Mouse (Mus musculus) G1E-ER4 (cell line): ENCODE data around the gene Creld2. TPM values are rescaled to one million over a fixed set of nuclear protein-coding genes. Genes with fewer than 3 reads are reported as not detected.

Source experiments
- GATA1 ChIP-seq: IDR thresholded peaks from one replicate; pipeline ENCODE4 v1.8.0; 2012; ENCODE audit warnings: low read length, inconsistent platforms
- polyA plus RNA-seq: library from polyadenylated mRNA; stranded (reverse); fragments of >175 nt; gene quantifications from 2 replicates; pipeline ENCODE4 v1.2.3, GENCODE M21; 2012

The Creld2 gene
- polyA plus RNA-seq: 15.2 and 20.0 TPM in 2 replicates

DNA sequence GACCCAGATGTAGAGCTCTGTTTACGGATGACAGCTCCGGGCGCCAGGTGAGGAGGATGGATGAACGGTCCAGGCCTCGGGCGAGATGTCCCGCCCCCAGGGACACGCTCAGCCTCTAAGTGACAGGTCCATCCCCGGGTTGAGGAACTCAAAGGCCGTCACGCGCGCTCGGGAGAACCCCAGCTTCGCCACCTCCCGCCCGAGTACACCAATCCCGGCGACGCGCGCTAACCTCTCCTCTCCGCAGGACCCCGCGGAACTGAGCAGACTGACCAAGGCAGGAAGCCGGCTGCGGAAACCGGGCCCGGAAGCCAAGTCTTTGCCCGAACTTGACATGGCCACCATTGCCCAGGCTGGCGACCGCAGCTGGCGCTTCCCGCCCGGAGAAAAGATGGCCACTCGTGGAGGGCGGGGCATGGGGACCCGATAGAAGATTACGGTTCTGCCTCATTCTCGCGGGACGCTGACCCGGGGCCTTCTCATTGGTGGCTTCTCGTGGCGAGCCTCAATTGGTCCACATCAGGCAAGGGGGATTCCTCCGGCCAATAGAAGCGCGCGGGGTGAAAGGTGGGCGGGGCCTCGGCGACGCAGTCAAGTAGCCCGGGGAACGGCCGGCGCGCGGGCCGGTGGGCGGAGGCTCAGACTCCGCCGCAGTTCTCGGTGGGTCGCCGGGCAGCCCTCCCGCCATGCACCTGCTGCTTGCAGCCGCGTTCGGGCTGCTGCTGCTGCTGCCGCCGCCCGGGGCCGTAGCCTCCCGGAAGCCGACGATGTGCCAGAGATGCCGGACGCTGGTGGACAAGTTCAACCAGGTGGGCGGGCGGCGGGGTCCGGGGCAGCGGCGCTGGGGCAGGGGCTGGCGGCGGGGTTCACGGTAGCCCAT, at the start of gene Creld2, which contains the start of gene Alg12:
Gene Creld2, plus strand, starts transcription at position 621 of the 880 bp plus-strand sequence.
Gene Alg12, minus strand, starts transcription at position 293 of the 880 bp plus-strand sequence.
- no peak for TF ChIP-seq GATA1

DNA sequence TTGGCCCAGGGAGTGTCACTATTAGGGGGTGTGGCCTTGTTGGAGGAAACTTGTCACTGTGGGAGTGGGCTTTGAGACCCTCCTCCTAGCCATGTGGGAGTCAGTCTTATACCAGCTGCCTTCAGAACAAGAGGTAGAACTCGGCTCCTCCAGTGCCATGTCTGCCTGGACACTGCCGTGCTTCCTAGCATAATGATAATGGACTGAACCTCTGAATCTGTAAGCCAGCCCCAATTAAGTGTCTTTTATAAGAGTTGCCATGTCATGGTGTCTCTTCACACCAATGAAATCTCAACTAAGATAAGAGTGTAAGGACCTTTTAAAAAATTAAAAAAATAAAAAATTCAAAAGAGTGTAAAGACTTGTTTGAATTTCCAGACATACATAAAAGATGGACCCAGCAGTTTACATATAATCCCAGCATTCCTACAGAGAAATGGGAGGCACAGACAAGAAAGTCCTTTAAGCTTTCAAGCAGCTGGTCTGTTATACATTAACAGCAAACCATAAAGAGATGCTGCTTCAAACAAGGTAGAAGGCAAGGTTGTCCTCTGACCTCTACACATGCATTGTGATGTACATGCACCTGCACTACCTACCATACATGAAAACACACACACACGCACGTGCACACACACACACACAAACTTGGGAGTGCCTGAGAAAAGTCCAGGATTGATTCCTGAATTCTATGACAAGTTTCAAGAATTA, 27.2 kb upstream of the Creld2 start:
- no peak for TF ChIP-seq GATA1

DNA sequence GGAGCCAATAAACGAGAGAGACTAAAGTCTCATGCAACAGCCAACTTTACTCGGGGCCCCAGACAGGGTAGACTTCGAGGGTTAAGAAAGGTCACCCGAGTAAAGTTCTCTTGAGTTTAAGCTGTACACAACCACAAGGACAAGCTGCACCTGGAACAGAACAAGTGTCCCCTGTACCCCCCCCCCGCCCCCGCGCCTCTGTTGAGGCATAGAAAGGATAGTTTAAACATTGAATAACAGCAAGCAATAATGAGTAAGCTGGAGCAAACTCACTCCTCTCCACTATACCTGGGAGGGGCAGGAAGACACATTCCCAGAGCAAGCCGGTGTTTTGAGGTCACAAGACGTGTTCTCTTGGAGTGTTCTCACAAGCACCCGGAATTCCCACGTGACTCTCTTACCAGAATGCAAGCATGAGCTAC, 19.5 kb upstream of the Creld2 start:
- no peak for TF ChIP-seq GATA1

DNA sequence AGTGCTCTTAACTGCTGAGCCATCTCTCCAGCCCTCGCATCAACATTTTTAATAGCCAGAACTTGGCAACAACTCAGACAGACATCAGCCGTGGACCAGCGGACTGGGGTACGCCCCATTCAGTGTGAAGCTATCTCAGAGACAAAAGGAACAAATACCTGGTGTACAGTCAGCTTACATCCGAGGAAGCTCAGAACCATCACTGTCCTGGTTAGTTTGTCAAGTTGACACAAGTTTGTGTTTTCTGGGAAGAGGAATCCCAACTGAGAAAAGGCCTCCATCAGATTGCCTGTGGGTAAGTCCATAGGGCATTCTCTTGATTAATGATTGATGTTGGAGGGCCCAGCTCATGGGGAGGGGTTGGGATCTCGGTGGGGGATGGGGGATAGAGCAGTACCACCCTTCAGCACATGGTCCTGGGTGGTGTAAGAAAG, 18.5 kb upstream of the Creld2 start:
- TF ChIP-seq GATA1: no peak

DNA sequence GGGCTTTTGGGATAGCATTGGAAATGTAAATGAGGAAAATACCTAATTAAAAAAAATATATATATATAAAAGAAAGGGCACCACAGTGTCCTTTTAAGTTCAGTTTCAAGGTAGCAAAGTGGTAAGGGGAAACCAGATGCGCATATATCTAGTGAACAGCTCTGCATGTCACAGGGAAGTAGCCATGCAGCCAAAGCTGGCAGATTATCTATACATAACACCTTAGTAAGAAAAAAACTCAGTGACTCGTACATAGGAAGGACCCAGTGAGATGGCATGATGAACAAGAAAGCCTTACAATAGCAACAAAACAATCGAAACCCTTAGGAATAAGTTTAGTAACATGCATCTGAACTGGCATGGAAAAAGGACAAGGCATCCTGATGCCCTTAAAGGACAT, 17.5 kb upstream of the Creld2 start:
- TF ChIP-seq GATA1: no peak

DNA sequence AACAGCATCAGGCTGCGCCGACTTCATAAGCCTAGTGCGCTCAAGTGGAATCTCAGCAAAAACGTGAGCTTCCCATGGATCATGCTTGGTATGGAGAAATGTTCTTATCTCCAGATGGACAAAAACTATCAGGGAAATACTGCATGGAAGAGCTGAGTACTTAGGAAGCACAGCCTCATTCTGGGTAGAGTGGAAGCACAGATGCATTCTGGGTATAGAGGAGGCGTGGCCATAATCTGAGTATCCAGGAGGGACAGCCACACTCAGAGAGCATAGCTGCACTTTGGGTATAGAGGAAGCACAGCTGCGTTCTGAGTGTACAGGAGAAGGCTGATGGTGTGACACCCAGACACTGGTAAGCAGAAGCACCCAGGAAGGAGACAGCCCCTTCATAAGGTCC, 17.1 kb upstream of the Creld2 start:
- no peak for TF ChIP-seq GATA1

DNA sequence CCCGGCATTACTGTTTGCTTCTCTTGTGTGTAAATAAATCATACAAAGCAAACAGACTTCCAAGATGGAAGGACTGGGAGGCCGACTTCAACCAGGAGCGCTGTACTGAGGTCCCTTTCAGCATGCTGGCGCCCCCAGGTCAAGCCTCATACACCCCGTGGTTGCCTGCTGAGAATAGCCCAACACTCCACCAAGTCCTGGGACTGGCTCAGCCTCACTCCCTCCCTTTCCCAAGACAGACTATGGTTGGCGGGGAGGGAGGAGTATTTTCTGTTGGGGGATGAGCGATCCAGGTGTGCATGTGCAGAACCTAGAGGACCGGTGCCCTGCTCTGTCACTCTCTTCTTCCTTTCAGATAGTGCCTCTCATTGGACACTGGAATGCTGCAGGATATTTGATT, 11.3 kb upstream of the Creld2 start:
- TF ChIP-seq GATA1: no peak

DNA sequence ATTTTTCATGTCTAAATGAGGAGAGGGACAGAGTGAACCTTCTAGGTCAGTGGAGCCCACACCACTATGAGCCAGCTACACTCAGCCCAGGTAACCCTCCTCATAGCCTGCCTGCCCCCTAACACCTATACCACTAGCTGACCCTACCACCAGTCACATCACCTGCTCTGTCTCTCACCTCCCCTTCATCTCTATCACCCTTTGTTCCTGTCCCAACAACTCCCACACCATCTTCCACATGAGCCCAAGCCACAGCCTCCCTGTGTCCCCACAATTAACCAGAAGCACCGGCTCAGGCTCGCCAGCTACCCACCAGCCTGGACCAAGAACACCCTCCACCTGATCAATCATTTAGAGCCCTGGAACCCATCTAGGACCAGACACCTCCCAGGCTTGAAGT, 9.1 kb upstream of the Creld2 start:
- no peak for TF ChIP-seq GATA1

DNA sequence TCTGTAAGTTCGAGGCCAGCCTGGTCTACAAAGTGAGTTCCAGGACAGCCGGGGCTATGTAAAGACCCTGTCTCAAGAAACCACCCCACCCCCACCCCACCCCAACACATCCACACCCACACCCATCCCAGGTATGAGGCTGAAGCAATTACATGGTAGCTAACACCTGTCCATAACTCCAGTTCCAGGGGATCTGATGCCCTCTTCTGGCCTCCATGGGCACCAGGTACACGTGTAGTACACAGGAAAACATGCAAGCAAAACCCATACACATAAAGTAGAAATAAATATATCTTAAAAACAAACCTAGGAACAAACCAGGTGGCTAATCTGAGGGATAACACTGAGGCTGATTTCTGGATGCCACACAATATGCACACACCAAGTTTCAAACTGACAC, 6.2 kb upstream of the Creld2 start:
- no peak for TF ChIP-seq GATA1

DNA sequence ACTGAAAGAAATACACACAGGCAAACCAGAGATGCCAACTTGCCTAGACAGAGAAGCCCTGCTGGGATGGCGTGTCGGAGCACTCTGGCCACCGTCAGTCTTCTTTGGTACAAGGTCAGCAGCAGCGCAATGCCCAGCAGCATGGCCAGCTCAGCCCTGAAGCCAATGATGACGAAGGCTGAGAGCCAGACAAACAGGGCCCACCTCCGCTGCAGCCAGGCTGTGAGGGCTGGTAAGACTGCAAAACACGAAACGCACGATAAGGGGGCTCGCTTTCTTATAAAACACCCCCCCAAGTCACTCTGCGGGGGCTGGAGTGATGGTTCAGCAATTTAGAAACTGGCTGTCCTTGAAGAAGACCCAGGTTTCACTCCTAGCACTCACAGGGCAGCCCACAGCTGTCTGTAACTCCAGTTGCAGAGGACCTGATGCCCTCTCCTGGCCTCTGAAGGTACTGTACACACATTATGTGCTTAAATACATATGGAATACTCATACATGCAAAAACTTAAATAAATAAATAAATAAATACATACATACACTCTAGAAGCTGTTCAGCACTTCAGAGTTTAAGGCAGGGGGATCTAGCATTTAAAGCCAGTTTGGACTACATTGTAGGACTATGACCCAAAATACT, 4.9 kb upstream of the Creld2 start:
- TF ChIP-seq GATA1: no peak

DNA sequence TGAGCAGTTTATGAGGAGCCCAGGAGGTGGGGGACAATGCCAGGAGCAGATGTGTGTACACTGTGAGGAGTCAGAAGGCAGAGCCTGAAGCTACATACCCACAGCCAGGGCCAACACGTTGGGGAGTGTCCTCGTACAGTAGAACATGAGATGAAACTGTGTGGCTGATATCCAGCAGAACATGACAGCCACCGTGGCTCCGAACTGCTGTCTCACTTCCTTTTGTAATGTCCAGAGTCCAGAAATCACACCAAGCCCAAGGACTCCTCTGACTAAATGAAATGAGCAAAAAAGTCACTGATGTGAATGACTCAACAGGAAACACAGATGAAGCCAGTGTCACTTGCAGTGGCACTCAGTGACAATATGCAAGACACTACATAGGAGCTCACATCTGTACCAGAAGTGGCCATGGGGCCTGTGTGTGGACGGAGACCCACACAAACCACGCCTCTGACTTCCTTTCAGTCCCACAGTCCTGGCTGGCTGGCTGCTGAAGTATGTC, 4.2 kb upstream of the Creld2 start:
- TF ChIP-seq GATA1: no peak

DNA sequence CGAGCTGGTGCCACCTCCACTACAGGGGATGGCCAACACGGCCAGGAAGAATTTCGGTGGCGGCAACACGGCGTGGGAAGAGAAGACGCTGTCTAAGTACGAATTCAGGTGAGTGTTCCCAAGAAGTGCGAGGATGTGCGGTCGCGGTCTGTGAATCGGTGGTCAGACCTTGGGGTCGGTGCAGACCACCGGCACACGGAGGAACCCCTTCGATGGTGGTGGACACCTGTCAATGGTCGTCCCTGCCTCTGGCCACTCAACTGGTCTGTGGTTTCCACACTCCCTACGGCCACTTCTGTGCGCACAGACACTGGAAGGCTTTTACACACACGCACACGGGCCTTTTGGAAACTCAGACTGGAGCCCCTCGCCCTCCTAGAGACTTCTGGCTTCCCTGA, 459 bp downstream of the Creld2 start:
- TF ChIP-seq GATA1: no peak

DNA sequence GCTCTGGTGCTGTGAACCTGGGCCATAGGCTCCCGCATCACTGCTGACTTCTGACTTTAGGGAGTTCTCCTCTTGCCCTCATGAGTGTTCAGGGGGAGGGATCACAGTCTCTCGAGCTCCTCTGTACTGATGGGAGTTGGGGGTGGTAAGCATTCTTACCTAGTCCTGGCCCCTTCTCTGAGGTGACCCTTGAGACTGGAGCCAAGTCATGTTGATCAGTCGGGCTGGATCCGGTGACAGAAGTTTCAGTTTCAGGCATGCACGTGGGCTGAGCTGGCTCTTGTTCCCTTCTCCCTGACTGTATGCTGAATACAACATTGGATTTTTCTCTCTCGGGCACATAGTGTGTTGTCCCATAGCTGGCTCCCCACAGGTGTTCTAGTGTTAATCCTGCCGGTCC, 2.0 kb downstream of the Creld2 start:
- TF ChIP-seq GATA1: no peak

DNA sequence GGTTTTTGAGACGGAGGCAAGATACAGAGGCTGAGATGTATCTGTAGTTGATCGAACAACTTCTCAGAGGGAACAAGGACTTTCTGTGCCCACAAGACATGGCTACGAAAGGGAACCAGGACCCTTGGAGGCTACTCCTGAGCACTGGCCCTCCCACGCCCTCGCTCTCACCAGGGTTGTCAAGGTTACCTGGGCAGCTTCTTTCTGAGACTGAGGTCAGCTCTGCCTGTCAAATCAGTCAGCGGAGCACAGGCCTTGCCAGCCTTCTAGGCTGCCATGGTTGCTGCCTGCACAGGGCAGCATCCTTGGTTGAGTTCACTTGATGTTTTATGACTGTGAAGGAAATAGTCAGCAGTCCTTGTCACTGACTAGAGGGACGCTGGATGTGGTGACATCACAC, 3.1 kb downstream of the Creld2 start:
- TF ChIP-seq GATA1: no peak

DNA sequence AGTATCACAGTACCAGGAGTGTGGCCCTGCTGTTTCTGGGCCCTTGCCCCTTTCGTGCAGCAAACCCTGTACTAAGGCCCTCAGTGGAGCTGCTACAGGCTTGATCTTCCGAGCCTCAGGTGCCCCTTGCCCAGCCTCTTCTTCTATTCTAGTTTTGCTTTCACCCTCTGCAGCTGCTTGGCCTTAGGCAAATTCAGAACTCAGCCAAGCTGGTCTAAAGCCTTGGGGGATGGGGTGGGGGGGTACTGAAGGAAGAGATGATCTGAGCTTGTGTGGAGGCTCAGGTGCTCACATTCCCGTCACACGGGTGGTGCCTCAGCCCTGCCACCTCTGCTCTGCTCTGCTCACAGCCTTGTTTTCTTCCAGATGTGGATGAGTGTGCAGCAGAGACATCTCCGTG, 3.9 kb downstream of the Creld2 start:
- no peak for TF ChIP-seq GATA1

DNA sequence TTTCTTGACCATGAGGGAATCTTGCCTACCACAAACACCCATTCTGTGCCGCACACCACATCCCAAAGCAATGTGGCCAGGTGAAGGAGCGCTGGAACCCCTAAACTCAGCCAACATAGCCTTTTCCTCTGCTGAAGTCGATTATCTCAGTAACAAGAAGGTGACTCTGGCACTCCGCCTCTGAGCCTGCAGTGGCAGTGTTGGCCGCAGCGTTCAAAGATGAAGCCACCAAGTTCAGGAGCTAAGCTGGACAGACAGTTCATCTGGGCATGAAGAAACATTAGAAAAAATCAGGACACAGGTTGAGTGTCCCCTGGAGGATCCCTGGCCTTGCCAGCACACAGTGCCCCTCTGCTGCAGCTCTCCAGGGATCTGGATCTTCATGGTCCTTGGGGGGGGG, 8.0 kb downstream of the Creld2 start:
- TF ChIP-seq GATA1: no peak
